Mouse (Mus musculus): ENCODE measurements around the gene Astn1. TPM values are rescaled to one million over a fixed set of nuclear protein-coding genes. Genes with fewer than 3 reads are reported as not detected.

The Astn1 gene
- total and polyA plus RNA-seq, 3 experiments = not detected

DNA sequence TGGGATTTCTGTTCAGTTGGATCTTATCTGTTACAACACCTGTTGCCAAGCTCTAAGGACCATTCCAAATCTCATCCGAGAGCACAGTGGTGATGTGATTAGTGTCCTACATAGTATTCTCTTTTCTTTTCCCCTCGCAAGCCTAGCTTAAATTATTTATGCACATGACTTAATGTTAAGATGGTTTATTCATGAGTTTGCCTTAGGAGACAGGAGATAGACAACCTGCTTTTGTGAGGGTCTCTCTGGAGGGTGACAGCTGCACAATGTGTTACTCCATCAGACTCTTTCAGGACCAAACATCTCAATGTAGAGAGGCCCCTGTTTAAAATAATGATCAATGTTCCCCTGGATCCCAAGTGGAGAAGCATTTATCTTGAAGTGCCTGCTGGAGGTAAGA is 33.2 kb upstream of the Astn1 start:
- no peaks in the 10 kb centered on the region for H3K4me1 ChIP-seq (ENCODE audit: control insufficient read depth in 1 of 2, insufficient read depth in 2 of 2, low read length in 2 of 2)
- no peak for TF ChIP-seq EP300 (IDR thresholded peaks at IDR 0.05; ENCODE audit: low read depth in 1 of 2, low read length in 2 of 2)
- TF ChIP-seq RCOR1 (IDR thresholded peaks at IDR 0.05; ENCODE audit: low read depth, low read length) = no peak
- no peak for TF ChIP-seq USF2 (IDR thresholded peaks at IDR 0.05; ENCODE audit: borderline replicate concordance in 1 of 2, insufficient read depth in 1 of 2, low read depth in 1 of 2, low read length in 2 of 2)
- no peak for TF ChIP-seq GATA1 (IDR thresholded peaks at IDR 0.05; ENCODE audit: low read depth, low read length)
- TF ChIP-seq RAD21 (IDR thresholded peaks at IDR 0.05; ENCODE audit: low read depth, low read length) = no peak
- no peak for TF ChIP-seq ETS1 (IDR thresholded peaks at IDR 0.05; ENCODE audit: low read depth, low read length)
- no peak for TF ChIP-seq POLR2AphosphoS2 (IDR thresholded peaks at IDR 0.05; ENCODE audit: low read length)
- TF ChIP-seq CHD2 (IDR thresholded peaks at IDR 0.05; ENCODE audit: low read length) = no peak
- TF ChIP-seq ELF1 (IDR thresholded peaks at IDR 0.05; ENCODE audit: low read depth, low read length) = no peak
- TF ChIP-seq ZKSCAN1 (IDR thresholded peaks at IDR 0.05; ENCODE audit: low read depth, low read length) = no peak
- no peak for TF ChIP-seq SMC3 (IDR thresholded peaks at IDR 0.05; ENCODE audit: low read depth, low read length)
- no peak for TF ChIP-seq TAL1 (IDR thresholded peaks at IDR 0.05; ENCODE audit: low read length)
- no peak for TF ChIP-seq MAZ (IDR thresholded peaks at IDR 0.05; ENCODE audit: low read depth, low read length)
- no peak for TF ChIP-seq BHLHE40 (IDR thresholded peaks at IDR 0.05; ENCODE audit: borderline replicate concordance, low read depth, low read length)
- no peak for TF ChIP-seq UBTF (IDR thresholded peaks at IDR 0.05; ENCODE audit: borderline replicate concordance, insufficient read depth, low read depth, low read length)
- TF ChIP-seq ZNF384 (IDR thresholded peaks at IDR 0.05; ENCODE audit: low read depth, low read length) = no peak
- no peak for TF ChIP-seq MAX (IDR thresholded peaks at IDR 0.05; ENCODE audit: low read length)
- no peaks in the 10 kb centered on the region for H3K27me3 ChIP-seq (ENCODE audit: control insufficient read depth in 1 of 2, insufficient read depth in 2 of 2, low read length in 2 of 2)
- no peak overlapping the region for H3K9ac ChIP-seq (ENCODE audit: control insufficient read depth, low read depth, low read length, poor library complexity, severe bottlenecking)
- H3K9me3 ChIP-seq (replicated peaks; ENCODE audit: insufficient read depth, low read length) = no peaks in the 10 kb centered on the region
- DNase-seq (ENCODE audit: low read depth, low spot score) = no peak
- H3K27ac ChIP-seq (ENCODE audit: control insufficient read depth, low read depth, low read length) = no peak overlapping the region
- H3K4me3 ChIP-seq (ENCODE audit: control insufficient read depth in 1 of 2, insufficient read depth in 1 of 2, low read depth in 2 of 2, low read length in 2 of 2) = no peak overlapping the region
- H3K79me2 ChIP-seq (ENCODE audit: control insufficient read depth, insufficient read depth, low read length, poor library complexity) = no peaks in the 10 kb centered on the region
- no peaks in the 10 kb centered on the region for H3K36me3 ChIP-seq (ENCODE audit: control insufficient read depth in 1 of 2, insufficient read depth in 2 of 2, low read length in 2 of 2)

DNA sequence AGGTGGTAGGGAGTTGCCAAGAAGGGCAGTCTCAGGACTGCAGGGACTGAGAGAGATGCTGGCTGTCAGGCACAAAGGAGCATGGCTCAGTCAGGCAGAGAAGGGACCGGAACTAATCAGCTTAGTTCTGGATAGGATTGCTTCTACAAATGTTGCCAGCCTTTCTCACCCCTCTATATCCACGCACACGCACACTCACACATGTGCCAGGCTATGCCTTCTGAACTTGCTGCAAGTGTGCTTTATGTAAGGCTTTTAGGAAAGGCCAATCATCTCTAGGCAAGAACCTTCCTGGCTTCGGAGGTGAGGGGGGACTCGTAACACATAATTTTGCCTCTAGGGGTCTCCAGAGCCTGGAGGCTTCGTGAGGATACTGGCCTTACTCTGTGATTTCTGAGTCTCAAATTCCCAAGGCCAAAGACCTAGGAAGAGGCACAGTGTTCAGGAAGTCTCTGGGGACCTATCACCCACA is 18.8 kb upstream of the Astn1 start:
- Histone ChIP-seq H3K4me3 (ENCODE audit: control insufficient read depth in 1 of 2, insufficient read depth in 1 of 2, low read depth in 2 of 2, low read length in 2 of 2) (no peak overlapping the region), H3K4me1 (ENCODE audit: control insufficient read depth in 1 of 2, insufficient read depth in 2 of 2, low read length in 2 of 2) (no peaks in the 10 kb centered on the region)

More for the DNA sequence above, 18.8 kb upstream of the Astn1 start:
- H3K27ac ChIP-seq (ENCODE audit: control insufficient read depth, low read depth, low read length) = no peak overlapping the region
- no peaks in the 10 kb centered on the region for H3K9me3 ChIP-seq (replicated peaks; ENCODE audit: insufficient read depth, low read length)
- no peaks in the 10 kb centered on the region; a peak in 2 of 4 replicates for H3K27me3 ChIP-seq (ENCODE audit: control insufficient read depth in 1 of 2, insufficient read depth in 2 of 2, low read length in 2 of 2)
- no peak for DNase-seq (ENCODE audit: low read depth, low spot score)
- TF ChIP-seq GATA1 (IDR thresholded peaks at IDR 0.05; ENCODE audit: low read depth, low read length) = no peak
- no peak for TF ChIP-seq NRF1 (IDR thresholded peaks at IDR 0.05; ENCODE audit: insufficient read depth, low read depth, low read length, poor library complexity, severe bottlenecking)
- no peak for TF ChIP-seq MXI1 (IDR thresholded peaks at IDR 0.05; ENCODE audit: low read depth, low read length)
- no peak for TF ChIP-seq POLR2AphosphoS5 (IDR thresholded peaks at IDR 0.05; ENCODE audit: borderline replicate concordance, low read depth, low read length)
- TF ChIP-seq SIN3A (IDR thresholded peaks at IDR 0.05; ENCODE audit: low read length) = no peak
- TF ChIP-seq CHD2 (IDR thresholded peaks at IDR 0.05; ENCODE audit: low read length) = no peak
- no peak for TF ChIP-seq BHLHE40 (IDR thresholded peaks at IDR 0.05; ENCODE audit: borderline replicate concordance, low read depth, low read length)
- no peak for TF ChIP-seq POLR2AphosphoS2 (IDR thresholded peaks at IDR 0.05; ENCODE audit: low read length)
- no peak for TF ChIP-seq TAL1 (IDR thresholded peaks at IDR 0.05; ENCODE audit: low read length)
- no peak for TF ChIP-seq ELF1 (IDR thresholded peaks at IDR 0.05; ENCODE audit: low read depth, low read length)
- TF ChIP-seq ZKSCAN1 (IDR thresholded peaks at IDR 0.05; ENCODE audit: low read depth, low read length) = no peak
- TF ChIP-seq CTCF (IDR thresholded peaks at IDR 0.05 in 2 of 3, conservative IDR thresholded peaks at IDR 0.05 in 1 of 3; ENCODE audit: control insufficient read depth in 1 of 3, insufficient read depth in 1 of 3, low read depth in 2 of 3, low read length in 3 of 3, poor library complexity in 1 of 3, severe bottlenecking in 1 of 3) = no peak
- TF ChIP-seq RCOR1 (IDR thresholded peaks at IDR 0.05; ENCODE audit: low read depth, low read length) = no peak
- no peak for TF ChIP-seq MAFK (IDR thresholded peaks at IDR 0.05; ENCODE audit: borderline replicate concordance, low read depth, low read length)
- no peaks in the 10 kb centered on the region for H3K36me3 ChIP-seq (ENCODE audit: control insufficient read depth in 1 of 2, insufficient read depth in 2 of 2, low read length in 2 of 2)
- H3K9ac ChIP-seq (ENCODE audit: control insufficient read depth, low read depth, low read length, poor library complexity, severe bottlenecking) = no peak overlapping the region
- no peaks in the 10 kb centered on the region for H3K79me2 ChIP-seq (ENCODE audit: control insufficient read depth, insufficient read depth, low read length, poor library complexity)

Data from MEL (cell line).